18 mouse cellular contexts compared by ENCODE assay signal in the genomic region with DNA sequence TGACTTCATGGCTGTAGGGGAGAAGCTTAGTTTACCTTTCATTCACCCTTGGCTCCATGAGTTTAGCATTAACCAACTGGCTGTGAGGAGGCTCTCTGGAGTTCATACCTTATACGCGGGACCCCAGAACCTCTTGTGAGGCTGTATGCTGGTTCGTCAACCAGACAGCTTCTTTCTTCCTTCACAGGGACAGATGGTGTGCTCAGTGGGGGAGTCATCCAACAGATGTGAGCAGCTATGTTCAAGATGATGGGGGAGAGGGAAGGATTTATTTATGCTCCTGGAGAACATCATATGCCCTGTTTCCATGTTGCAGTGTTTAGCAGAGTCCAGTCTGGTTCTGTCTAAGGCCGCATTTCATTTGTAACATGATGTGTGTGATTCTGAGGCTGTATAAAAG.
"Had no signal": no experiment of that assay in that cellular context is flagged by ENCODE, and none has a peak within 500 bp of the region (broad histone marks: within the 10 kb centered on the region; RNA-seq: fewer than 3 reads in every experiment).

No protein-coding gene starts in this region.

- H3K4me2 ChIP-seq: lung, embryonic 14.5 days; midbrain, embryonic 12.5 days; midbrain, embryonic 15.5 days; neural tube, embryonic 13.5 days; neural tube, embryonic 15.5 days had no signal

- H3K9me3 ChIP-seq: midbrain, embryonic 10.5 days; midbrain, embryonic 12.5 days; midbrain, embryonic 15.5 days; neural tube, embryonic 13.5 days; neural tube, embryonic 15.5 days had no signal

- H3K27me3 ChIP-seq: midbrain, embryonic 12.5 days; midbrain, embryonic 15.5 days; neural tube, embryonic 13.5 days; neural tube, embryonic 15.5 days had no signal

- H3K4me1 ChIP-seq: midbrain, embryonic 10.5 days; midbrain, embryonic 12.5 days; midbrain, embryonic 15.5 days; neural tube, embryonic 13.5 days; neural tube, embryonic 15.5 days had no signal

- H3K27ac ChIP-seq: midbrain, embryonic 10.5 days; midbrain, embryonic 12.5 days; midbrain, embryonic 15.5 days; neural tube, embryonic 13.5 days; neural tube, embryonic 15.5 days had no signal

- H3K36me3 ChIP-seq: midbrain, embryonic 10.5 days; midbrain, embryonic 12.5 days; midbrain, embryonic 15.5 days; neural tube, embryonic 13.5 days; neural tube, embryonic 15.5 days had no signal

- ATAC-seq: midbrain, embryonic 15.5 days had no signal

- DNase-seq: lung, adult 18-20 months; lung, embryonic 14.5 days; lung, postnatal 10 days; lung, postnatal 4 days; retina, postnatal 1 day; right cerebral cortex, adult 18-20 months; right cerebral cortex, postnatal 25 days; right cerebral cortex, postnatal 4 days; spleen, adult 18-20 months; thymus, adult 18-20 months; thymus, postnatal 14 days; thymus, postnatal 36 days had no signal

- H3K9ac ChIP-seq: lung, embryonic 14.5 days; midbrain, embryonic 12.5 days; midbrain, embryonic 15.5 days; neural tube, embryonic 13.5 days; neural tube, embryonic 15.5 days had no signal

- H3K4me3 ChIP-seq: midbrain, embryonic 10.5 days; midbrain, embryonic 12.5 days; midbrain, embryonic 15.5 days; myocyte; neural tube, embryonic 13.5 days; neural tube, embryonic 15.5 days had no signal
